Mouse (Mus musculus) heart, postnatal 0 days (tissue): ENCODE results near the gene Gm19402.

Source experiments
- CTCF ChIP-seq: IDR thresholded peaks from 2 replicates; pipeline ENCODE4 v1.5.1; 2016; ENCODE audit warnings: antibody characterized with exemption, control low read depth, low read depth
- EP300 ChIP-seq: IDR thresholded peaks from 2 replicates; pipeline ENCODE4 v1.6.1; 2016; ENCODE audit warnings: antibody characterized with exemption, low read depth

DNA sequence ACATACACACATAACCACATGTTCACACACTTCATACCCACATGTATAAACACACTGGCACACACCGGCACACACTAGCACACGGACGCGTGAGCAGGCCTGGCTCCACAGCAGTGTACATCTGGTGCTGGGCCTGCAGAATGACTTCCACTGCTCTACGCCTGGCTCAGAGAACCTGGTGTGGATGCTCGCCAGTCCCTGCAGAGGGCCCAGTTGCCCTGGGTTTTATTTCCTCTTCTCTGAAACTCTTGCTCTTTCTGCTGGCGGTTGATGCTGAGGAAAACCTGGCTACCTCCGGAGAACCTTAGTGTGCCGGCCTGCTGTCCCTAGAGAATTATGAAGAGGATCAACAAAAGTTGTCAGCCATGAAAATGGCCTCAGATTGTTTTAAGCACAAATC, 38.5 kb downstream of the Gm19402 start:
- no peak for TF ChIP-seq CTCF
- no peak for TF ChIP-seq EP300
